Mouse (Mus musculus): ENCODE data around the gene St5.

- TF ChIP-seq MAFK (IDR thresholded peaks at IDR 0.05; ENCODE audit: insufficient read depth, low read depth, low read length): no peak
- TF ChIP-seq HCFC1 (IDR thresholded peaks at IDR 0.05; ENCODE audit: borderline replicate concordance, insufficient read depth, low read length): no peak
- TF ChIP-seq CHD2 (IDR thresholded peaks at IDR 0.05; ENCODE audit: low read depth, low read length): no peak
- no peak for TF ChIP-seq ZNF384 (IDR thresholded peaks at IDR 0.05; ENCODE audit: low read depth, low read length)
Measured at GRCm38 (mm10) chr7:109702721-109703120, 684 bp downstream of the St5 start.
